Mouse (Mus musculus): ENCODE results near the gene Myo16. TPM values are rescaled to one million over a fixed set of nuclear protein-coding genes. Genes with fewer than 3 reads are reported as not detected.

Myo16 gene
- polyA plus RNA-seq, 1 experiment from 2014 or later = 5.5 TPM

GRCm38 (mm10) chr8:10490874-10491273 lies 337.2 kb downstream of the Myo16 start:
- Histone ChIP-seq H3K27me3 (no peaks in the 10 kb centered on the region), H3K9ac (no peak overlapping the region), H3K9me3 (peaks cover under 1% of the 10 kb centered on the region; the same call in 1 of the 2 replicates), H3K4me2 (no peak overlapping the region), H3K27ac (no peak overlapping the region), H3K4me3 (no peak overlapping the region), H3K36me3 (no peaks in the 10 kb centered on the region), H3K4me1 (replicated peaks) (no peaks in the 10 kb centered on the region; the same call in 1 of the 2 replicates)
- 82% methylated on average over 6 of the region's 6 CpGs for WGBS
- no peak for ATAC-seq (ENCODE audit: low FRiP score)

GRCm38 (mm10) chr8:10499846-10500245 lies 346.1 kb downstream of the Myo16 start:
- WGBS = 11% methylated on average over 8 of the region's 8 CpGs

DNA sequence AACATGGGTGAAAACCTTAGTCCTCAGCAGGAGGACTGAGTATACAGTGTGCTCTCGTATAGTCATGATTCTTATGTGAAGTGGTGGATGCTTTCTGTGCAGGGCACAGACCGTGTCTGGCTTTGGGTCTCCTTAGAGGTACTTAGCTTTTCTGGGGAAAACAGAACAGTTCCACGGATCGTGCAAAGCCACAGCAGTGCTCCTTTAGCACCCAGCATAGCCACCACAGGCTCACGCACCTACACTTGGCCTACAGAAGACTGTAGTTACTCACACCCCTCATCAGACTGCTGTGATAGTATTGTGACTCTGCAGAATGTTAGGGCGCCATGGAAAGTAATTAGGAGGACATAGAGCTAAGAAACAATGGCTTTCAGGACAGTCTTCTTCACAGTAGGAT lies 346.8 kb downstream of the Myo16 start:
- Histone ChIP-seq H3K27me3 (no peaks in the 10 kb centered on the region), H3K4me3 (no peak overlapping the region), H3K36me3 (peaks cover 9% of the 10 kb centered on the region; the same call in 1 of the 2 replicates), H3K9me3 (peaks cover 9% of the 10 kb centered on the region; the same call in 1 of the 2 replicates), H3K27ac (no peak overlapping the region), H3K4me1 (replicated peaks) (peaks cover 5% of the 10 kb centered on the region), H3K4me2 (no peak overlapping the region), H3K9ac (no peak overlapping the region; the same call in 1 of the 2 replicates)
- no peak for ATAC-seq (ENCODE audit: low FRiP score)
- 86% methylated on average over 6 of the region's 6 CpGs for WGBS

More at GRCm38 (mm10) chr8:10499846-10500245, 346.1 kb downstream of the Myo16 start:
- no peaks in the 10 kb centered on the region for H3K27me3 ChIP-seq
- H3K27ac ChIP-seq = no peak overlapping the region
- no peak overlapping the region; the same call in 1 of the 2 replicates for H3K9ac ChIP-seq
- H3K4me1 ChIP-seq (replicated peaks) = peaks cover 5% of the 10 kb centered on the region
- no peak for ATAC-seq (ENCODE audit: low FRiP score)
- H3K4me3 ChIP-seq = no peak overlapping the region
- H3K4me2 ChIP-seq = no peak overlapping the region
- H3K9me3 ChIP-seq = peaks cover 9% of the 10 kb centered on the region; the same call in 1 of the 2 replicates
- peaks cover 9% of the 10 kb centered on the region; the same call in 1 of the 2 replicates for H3K36me3 ChIP-seq

DNA sequence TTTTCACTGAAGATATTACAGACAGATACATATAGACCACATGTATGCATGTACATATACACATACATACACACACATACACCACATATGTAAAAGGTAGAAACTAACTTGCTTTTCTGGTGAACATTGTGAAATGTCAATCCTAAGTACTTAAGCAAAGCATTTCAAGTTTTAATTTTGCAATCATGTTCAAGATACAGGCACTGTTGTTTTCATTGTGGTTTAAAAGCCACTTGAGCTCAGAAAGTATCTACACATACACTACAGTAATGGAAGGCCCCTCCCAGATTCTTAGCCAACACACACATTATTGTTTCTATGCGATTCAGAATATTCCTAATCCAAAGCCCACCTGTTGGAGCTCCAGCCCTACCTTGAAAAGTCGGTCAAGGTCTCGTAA lies 348.0 kb downstream of the Myo16 start:
- H3K9me3 ChIP-seq = 0 out of 2 replicates have a peak, but pooled peaks cover 1% of the 10 kb centered on the region
- peaks cover 5% of the 10 kb centered on the region for H3K4me1 ChIP-seq (replicated peaks)
- H3K4me2 ChIP-seq = no peak overlapping the region
- H3K27ac ChIP-seq = no peak overlapping the region
- H3K9ac ChIP-seq = no peak overlapping the region
- H3K4me3 ChIP-seq = no peak overlapping the region
- ATAC-seq (ENCODE audit: low FRiP score) = no peak
- peaks cover 1% of the 10 kb centered on the region; the same call in 1 of the 2 replicates for H3K36me3 ChIP-seq
- no peaks in the 10 kb centered on the region for H3K27me3 ChIP-seq
- 96% methylated on average over 3 of the region's 3 CpGs for WGBS

DNA sequence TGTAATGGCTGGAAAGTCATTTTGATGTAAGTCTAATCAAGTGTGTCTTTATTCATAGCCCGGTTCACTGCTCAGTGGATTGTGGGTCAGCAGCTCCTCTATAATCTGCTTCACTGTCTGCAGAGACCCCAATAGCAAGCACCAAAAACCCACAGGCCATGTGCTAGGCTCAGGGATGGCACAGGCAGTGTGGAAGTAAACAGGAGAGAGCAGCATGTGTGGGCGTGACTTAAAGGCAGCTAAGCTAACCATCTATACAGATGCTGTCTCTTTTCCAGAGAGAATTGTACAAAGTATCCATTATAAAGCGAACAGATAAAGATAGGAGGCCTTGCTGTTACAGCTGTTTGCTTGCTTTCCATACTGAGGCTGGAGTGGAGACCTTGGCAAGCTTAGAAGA lies 358.4 kb downstream of the Myo16 start:
- 81% methylated on average over 3 of the region's 3 CpGs for WGBS
- Histone ChIP-seq H3K9ac (no peak overlapping the region), H3K9me3 (no peaks in the 10 kb centered on the region), H3K36me3 (no peaks in the 10 kb centered on the region), H3K4me3 (no peak overlapping the region), H3K27me3 (no peaks in the 10 kb centered on the region), H3K27ac (no peak overlapping the region), H3K4me1 (replicated peaks) (no peaks in the 10 kb centered on the region), H3K4me2 (no peak overlapping the region)
- no peak for ATAC-seq (ENCODE audit: low FRiP score)

GRCm38 (mm10) chr8:10517381-10517780 lies 363.7 kb downstream of the Myo16 start:
- WGBS = 74% methylated on average over 8 of the region's 8 CpGs
- Histone ChIP-seq H3K27ac (no peak overlapping the region), H3K4me2 (no peak overlapping the region), H3K9me3 (no peaks in the 10 kb centered on the region), H3K4me3 (no peak overlapping the region), H3K4me1 (replicated peaks) (no peaks in the 10 kb centered on the region), H3K9ac (no peak overlapping the region), H3K27me3 (no peaks in the 10 kb centered on the region), H3K36me3 (no peaks in the 10 kb centered on the region)
- no peak for ATAC-seq (ENCODE audit: low FRiP score)

DNA sequence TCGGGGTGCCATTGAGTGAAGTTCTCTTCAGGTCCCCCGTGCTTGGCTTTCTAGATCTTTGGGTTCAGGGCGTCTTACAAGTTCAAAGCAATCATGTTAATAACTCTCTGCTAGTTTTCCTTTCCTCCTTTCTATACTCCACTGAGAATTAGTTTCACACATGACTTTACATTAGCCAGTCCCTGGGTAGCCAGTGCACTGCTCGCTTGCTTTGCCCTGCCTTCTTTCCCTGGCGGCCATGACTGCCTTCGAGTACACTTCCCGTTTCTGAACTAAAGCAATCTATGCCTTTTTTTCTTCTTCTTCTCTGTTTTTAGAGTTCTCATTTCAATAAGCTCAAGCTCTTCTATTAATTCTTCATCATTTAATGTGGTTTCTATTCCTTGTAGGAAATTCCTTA lies 365.6 kb downstream of the Myo16 start:
- no peak for ATAC-seq (ENCODE audit: low FRiP score)
- H3K27ac ChIP-seq = no peak overlapping the region
- no peak overlapping the region for H3K9ac ChIP-seq
- no peaks in the 10 kb centered on the region for H3K27me3 ChIP-seq
- H3K4me3 ChIP-seq = no peak overlapping the region
- no peaks in the 10 kb centered on the region for H3K36me3 ChIP-seq
- H3K9me3 ChIP-seq = no peaks in the 10 kb centered on the region
- 87% methylated on average over 7 of the region's 7 CpGs for WGBS
- no peaks in the 10 kb centered on the region for H3K4me1 ChIP-seq (replicated peaks)
- no peak overlapping the region for H3K4me2 ChIP-seq

DNA sequence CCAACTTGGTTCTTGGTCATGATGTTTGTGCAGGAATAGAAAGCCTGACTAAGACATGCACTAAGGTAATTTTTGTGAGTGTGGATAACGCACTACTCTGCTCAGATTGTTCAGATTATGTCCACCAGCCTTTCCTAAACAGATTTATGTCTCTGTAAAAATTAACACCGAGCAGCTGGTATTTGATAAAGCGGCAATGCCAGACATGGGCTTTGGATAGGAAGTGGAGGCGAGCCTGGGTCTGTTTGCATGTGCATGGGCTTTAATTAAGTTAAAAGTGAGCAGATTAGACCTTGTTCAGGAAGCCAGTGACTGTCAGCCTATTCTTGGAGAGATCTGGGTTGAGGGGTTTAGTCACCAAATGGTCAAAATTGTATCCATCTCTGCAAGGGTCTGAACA lies 367.8 kb downstream of the Myo16 start:
- no peak for ATAC-seq (ENCODE audit: low FRiP score)
- Histone ChIP-seq H3K36me3 (no peaks in the 10 kb centered on the region), H3K4me2 (no peak overlapping the region), H3K27ac (no peak overlapping the region), H3K27me3 (no peaks in the 10 kb centered on the region), H3K4me3 (no peak overlapping the region), H3K9me3 (no peaks in the 10 kb centered on the region), H3K4me1 (replicated peaks) (peaks cover 7% of the 10 kb centered on the region; the same call in 1 of the 2 replicates), H3K9ac (no peak overlapping the region)
- 91% methylated on average over 4 of the region's 4 CpGs for WGBS

DNA sequence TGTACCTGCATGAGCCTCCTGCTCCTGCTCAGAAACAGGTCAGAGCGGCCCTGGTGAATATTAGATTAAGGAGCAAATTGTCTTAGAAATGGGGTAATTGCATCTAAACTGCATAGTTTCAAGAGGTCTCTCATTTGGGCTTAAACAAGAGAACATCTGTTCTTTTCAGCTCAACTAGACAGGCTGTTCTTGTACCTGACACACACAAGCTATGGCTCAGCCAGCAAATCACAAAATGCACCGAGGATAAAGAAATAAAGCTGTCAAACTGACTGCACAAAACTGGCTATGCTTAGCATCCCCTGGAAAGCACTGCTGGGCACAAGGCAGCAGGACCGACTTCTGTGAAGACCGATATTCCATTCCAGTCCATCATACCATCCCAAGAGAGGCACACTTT lies 372.0 kb downstream of the Myo16 start:
- Histone ChIP-seq H3K9ac (no peak overlapping the region), H3K4me3 (no peak overlapping the region), H3K27me3 (no peaks in the 10 kb centered on the region), H3K9me3 (no peaks in the 10 kb centered on the region), H3K4me2 (no peak overlapping the region), H3K4me1 (replicated peaks) (peaks cover 11% of the 10 kb centered on the region; the same call in 1 of the 2 replicates), H3K36me3 (no peaks in the 10 kb centered on the region; the same call in 1 of the 2 replicates), H3K27ac (no peak overlapping the region)
- ATAC-seq (ENCODE audit: low FRiP score) = no peak
- 62% methylated on average over 4 of the region's 4 CpGs for WGBS

GRCm38 (mm10) chr8:10526616-10527015 lies 372.9 kb downstream of the Myo16 start:
- Histone ChIP-seq H3K36me3 (no peaks in the 10 kb centered on the region; the same call in 1 of the 2 replicates), H3K4me1 (replicated peaks) (peaks cover 11% of the 10 kb centered on the region; the same call in 1 of the 2 replicates), H3K4me3 (no peak overlapping the region), H3K27ac (no peak overlapping the region), H3K9me3 (no peaks in the 10 kb centered on the region), H3K4me2 (no peak overlapping the region), H3K9ac (no peak overlapping the region), H3K27me3 (no peaks in the 10 kb centered on the region)
- ATAC-seq (ENCODE audit: low FRiP score) = no peak; the same call in 1 of the 2 replicates
- 71% methylated on average over 5 of the region's 5 CpGs for WGBS

DNA sequence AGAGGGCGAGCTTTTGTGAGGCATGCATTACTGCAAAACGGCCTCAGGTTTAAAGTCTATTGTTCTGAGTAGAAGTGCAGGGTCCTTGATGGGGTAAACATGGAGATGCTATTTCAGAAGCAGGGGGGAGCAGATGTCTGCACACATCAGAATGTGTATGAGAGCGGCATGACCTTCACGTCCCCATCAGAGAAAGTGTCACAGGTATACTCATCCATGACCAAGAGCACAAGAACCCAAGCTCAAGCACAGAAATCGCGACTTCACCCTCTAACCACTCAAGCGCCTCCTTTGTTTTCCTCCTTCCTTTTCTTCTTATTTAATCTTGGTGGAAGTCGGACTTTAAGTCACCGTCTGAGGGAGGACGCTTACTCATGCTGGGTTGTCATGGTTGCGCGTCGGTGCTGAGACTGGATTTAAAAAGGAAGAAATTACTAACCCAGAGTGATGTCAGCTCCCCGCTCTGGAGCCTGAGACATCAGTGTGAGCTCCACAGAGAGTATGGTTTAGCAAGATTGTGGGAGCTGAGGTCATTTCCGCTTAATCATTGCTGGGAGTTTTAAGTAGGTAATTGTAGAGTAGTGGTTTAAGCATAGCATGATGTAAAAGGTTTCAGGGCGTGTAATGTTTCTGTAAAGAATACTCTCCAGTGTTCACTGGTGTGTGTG lies 381.0 kb downstream of the Myo16 start:
- 61% methylated on average over 16 of the region's 16 CpGs for WGBS
- peaks cover 5% of the 10 kb centered on the region for H3K36me3 ChIP-seq
- no peak for ATAC-seq (ENCODE audit: low FRiP score)
- no peaks in the 10 kb centered on the region for H3K4me1 ChIP-seq (replicated peaks)
- H3K9ac ChIP-seq = no peak overlapping the region
- H3K27me3 ChIP-seq = no peaks in the 10 kb centered on the region
- H3K9me3 ChIP-seq = no peaks in the 10 kb centered on the region
- H3K4me3 ChIP-seq = no peak overlapping the region
- no peak overlapping the region for H3K4me2 ChIP-seq
- no peak overlapping the region for H3K27ac ChIP-seq

GRCm38 (mm10) chr8:10538319-10538718 lies 384.6 kb downstream of the Myo16 start:
- H3K4me2 ChIP-seq = no peak overlapping the region
- ATAC-seq (ENCODE audit: low FRiP score) = no peak
- peaks cover 5% of the 10 kb centered on the region for H3K36me3 ChIP-seq
- no peak overlapping the region for H3K27ac ChIP-seq
- H3K9me3 ChIP-seq = no peaks in the 10 kb centered on the region
- no peak overlapping the region for H3K9ac ChIP-seq
- H3K27me3 ChIP-seq = no peaks in the 10 kb centered on the region
- no peak overlapping the region for H3K4me3 ChIP-seq
- 66% methylated on average over 6 of the region's 6 CpGs for WGBS
- no peaks in the 10 kb centered on the region for H3K4me1 ChIP-seq (replicated peaks)

DNA sequence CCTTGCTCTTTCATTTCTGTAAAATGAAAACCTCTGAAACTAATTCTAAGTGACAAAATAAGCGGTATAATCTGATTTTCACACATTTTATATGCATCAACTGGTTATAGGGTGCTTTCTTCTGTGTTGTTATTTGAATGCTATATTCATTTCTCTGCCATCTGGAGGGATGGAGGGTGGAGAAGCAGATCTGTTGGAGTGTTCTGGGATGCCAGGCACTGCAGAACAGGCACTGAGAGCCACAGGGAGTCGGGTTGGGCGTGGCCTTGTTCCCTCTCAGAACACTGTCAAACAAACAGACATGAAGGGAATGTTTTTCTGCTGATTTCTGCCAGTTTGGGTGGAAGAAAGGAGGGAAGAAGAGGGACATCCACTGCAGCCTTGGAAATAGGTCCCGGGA lies 386.0 kb downstream of the Myo16 start:
- 88% methylated on average over 4 of the region's 4 CpGs for WGBS
- Histone ChIP-seq H3K4me2 (no peak overlapping the region), H3K4me1 (replicated peaks) (no peaks in the 10 kb centered on the region), H3K27me3 (no peaks in the 10 kb centered on the region), H3K9ac (no peak overlapping the region), H3K36me3 (no peaks in the 10 kb centered on the region), H3K4me3 (no peak overlapping the region), H3K27ac (no peak overlapping the region), H3K9me3 (peaks cover 4% of the 10 kb centered on the region; the same call in 1 of the 2 replicates)
- no peak for ATAC-seq (ENCODE audit: low FRiP score)
